Mouse (Mus musculus) pancreas, adult 10 weeks (tissue): ENCODE data around the gene Paqr3. TPM values are rescaled to one million over a fixed set of nuclear protein-coding genes. Genes with fewer than 3 reads are reported as not detected.

ENCODE experiments used
- polyA plus RNA-seq: library from polyadenylated mRNA; stranded (reverse); fragments of 350-450 nt; fragmentation: Illumina TruSeq; extraction: RNeasy Lipid Tissue Mini Kit (QIAGEN cat#74804); gene quantifications from one replicate; pipeline ENCODE4 v1.2.3, GENCODE M21; 2015; ENCODE audit warnings: low read depth, low replicate concordance; ENCODE audit not compliant: insufficient read depth

The Paqr3 gene
- polyA plus RNA-seq, result 0.50 TPM

DNA sequence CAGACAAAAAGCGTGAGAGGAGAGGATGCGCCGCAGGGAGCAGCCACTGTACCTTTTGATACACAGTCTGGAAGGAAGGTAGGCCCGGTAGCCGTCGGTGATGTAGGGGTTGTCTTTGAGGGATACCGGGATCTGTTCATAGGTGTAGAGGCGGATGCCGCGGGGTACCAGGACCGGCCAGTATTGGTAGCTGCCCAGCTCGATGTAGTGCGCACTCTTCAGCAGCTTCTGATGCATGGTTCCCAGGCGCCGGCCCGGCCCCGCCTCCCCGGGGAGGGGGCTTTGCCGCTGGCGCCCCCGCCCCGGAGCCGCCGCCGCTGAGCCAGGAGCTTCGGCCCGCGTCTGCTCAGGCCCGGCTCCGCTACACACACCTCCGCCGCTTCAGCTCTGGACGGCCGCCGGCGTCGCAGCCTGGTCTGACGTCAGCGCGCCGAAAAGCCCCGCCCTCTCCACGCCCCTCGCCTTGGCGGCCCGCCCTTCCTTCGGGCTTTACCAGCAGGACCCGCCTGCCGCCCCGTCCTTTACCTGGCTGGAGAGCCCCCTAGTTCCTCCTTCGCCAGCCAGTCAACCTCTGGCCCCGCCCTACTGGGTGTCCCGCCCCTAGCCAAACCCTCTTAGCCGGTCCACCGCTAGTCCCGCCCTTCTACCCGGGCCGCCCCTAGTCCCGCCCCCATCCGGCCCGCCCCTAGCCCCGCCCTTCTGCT lies at the start of gene Paqr3:
Gene Paqr3, minus strand, starts transcription at position 390 of the 704 bp plus-strand sequence.

Other genes starting within 250 kb of the Paqr3 start
- gene Bmp2k, start 113.9 kb downstream of the Paqr3 start, polyA plus RNA-seq, result 1.7 TPM